Mouse (Mus musculus) thymus, postnatal 36 days (tissue): ENCODE data around the gene Rps27a.

Source experiments
- DNase-seq, 2 experiments: peaks; one replicate each; pipeline ENCODE4 v3.0.0; 2022; ENCODE audit warnings: mixed read lengths in 2 of 2

Rps27a gene

DNA sequence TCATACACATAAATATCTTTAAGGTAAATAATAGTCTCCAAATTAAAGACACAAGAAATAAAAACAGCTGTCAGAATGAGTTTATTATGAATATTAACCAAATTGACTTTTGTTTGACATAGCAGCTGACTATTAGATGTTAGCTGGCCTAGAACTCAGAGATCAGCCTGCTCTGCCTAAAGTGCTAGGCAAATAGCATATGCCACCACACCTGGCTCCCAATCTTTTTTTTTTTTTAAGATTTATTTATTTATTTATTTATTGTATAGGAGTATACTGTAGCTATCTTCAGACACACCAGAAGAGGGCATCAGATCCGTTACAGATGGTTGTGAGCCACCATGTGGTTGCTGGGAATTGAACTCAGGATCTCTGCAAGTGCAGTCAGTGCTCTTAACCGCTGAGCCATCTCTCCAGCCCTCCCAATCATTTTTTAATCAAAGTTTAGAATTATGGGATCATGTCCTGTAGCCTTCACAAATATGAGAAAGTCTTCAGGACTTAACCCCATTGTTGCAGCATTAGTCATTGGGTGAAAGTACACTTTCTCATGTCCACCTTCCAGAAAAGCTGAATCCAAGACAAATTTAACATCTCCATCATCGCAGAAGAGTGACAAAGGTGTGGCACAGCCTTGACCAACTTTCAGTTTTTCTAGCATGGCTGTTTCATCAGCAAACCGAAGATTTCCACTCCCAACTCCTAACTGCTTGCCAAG, 34.9 kb downstream of the Rps27a start:
- no peak for DNase-seq

DNA sequence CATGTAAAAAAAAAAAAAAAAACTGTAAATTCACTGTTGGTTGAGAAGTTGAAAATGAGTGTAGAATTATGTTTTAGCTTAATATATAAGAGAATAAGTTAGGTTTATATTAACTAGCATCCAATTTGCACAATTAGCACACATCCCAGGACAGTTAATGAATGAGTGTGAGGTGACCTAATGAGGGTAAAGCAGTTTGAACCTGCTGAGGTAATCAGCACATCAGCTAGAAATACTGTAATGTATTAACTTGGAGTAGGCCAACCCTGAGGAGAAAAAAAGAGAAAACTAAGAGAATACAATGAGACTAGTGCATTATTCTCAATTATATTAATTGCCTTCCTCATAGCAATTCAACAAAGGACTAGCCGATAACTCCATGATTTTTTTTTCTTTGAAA, 38.5 kb downstream of the Rps27a start:
- no peak for DNase-seq

DNA sequence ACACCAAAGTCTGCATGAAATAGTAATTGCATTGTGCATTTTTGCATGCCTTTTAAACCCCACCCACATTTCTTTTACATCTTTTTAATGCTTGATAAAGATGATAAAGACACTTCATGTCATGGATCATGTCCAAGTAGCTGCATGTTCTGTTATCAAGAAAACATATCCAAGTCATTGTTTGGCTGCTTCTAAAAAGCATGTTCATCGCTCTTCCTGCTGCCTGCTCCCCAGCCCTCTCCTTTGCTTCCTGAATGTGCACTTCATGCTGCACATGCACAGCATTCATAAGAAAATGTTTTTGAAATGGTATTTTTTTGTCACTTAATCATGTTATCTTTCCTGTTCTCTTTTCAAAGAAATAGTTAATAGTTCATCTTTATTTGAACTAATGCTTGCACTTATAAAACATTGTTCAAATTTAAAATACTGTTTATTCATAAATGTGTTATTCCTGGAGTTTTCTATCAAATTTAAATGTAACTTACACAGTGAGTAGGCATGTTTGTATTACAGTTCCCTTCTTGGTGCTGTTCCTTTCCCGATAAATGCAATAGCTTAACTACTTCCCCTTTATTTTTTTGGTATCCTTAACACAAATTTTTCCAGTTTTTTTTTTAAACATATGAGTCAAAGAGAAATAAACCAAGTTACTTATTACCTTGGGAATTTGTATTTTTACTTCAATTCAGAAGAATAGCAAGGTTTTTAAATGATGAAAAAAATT, 42.8 kb downstream of the Rps27a start:
- no peak for DNase-seq

DNA sequence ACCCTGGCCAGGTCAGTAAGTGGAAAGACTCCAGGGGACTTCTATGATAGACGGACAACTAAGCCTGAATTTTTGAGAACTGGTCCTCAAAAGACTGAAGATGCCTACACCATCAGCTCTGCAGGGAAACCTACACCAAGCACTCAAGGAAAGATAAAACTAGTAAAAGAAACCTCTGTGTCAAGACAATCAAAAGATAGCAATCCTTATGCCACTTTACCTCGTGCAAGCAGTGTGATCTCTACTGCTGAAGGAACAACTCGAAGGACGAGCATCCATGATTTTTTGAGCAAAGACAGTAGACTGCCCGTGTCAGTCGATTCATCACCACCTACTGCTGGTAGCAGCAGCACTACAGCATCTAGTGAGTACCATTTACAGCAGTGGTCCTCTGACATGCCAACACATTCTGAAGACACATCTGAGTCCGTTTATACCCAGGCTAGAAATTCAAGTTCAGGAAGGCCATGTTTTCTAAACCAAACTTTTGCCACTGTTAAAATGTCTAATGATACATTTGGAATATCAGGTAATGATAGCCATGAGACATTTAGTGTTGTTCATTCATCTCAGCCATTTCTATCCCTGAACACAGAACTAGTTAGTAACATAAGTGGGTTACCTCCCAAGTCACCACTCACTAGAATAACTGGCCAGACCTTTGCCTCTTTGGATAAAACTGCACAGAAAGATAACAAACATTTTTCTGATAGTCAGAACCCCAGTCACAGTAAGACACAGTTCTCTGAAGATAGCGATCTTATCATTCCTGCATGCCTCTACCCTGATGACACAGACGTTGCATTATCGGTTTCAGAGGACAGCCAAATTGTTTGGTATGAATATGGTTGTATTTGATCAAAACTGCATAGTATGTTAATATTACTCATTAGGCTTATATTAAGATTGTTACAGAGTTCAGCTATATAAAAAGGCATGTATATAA, 43.7 kb downstream of the Rps27a start:
- no peak for DNase-seq

DNA sequence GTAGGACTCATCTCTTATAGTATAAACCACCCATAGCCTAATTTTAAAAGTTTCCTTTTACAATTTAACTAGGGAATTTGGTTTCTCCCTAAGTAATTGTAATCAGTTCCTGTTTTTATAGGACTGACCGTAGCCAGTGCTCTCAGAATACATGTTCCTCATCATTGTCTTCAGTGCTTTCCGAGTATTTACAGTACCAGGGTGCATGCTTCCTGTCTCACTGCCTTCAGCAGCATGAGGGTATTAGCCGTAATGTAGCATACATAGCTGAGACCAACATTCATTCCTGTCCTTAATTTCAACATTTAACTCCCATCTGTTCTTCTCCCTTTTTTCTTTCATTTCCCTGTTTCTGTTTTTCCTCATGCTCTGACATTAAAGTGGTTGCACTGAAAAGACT, 50.9 kb downstream of the Rps27a start:
- no peak for DNase-seq
